In genomic region chr11:81446347-81446746, GRCm38 (mm10) we compare ENCODE assay signal across 27 mouse cellular contexts.
"Had no signal": no experiment of that assay in that cellular context is flagged by ENCODE, and none has a peak within 500 bp of the region (broad histone marks: within the 10 kb centered on the region; RNA-seq: fewer than 3 reads in every experiment).

No protein-coding gene starts in this region.

- H3K9ac ChIP-seq: heart, embryonic 13.5 days; heart, embryonic 15.5 days; hindbrain, embryonic 14.5 days; kidney, embryonic 15.5 days; limb, embryonic 12.5 days; liver, embryonic 13.5 days; liver, embryonic 15.5 days had no signal

- H3K4me1 ChIP-seq: liver, embryonic 13.5 days; liver, embryonic 15.5 days had no signal

- H3K9me3 ChIP-seq: heart, embryonic 13.5 days; heart, embryonic 15.5 days; kidney, embryonic 15.5 days; limb, embryonic 10.5 days; limb, embryonic 12.5 days; liver, embryonic 13.5 days; liver, embryonic 15.5 days had no signal

- H3K27me3 ChIP-seq: heart, embryonic 13.5 days; heart, embryonic 15.5 days; kidney, embryonic 15.5 days; liver, embryonic 13.5 days; liver, embryonic 15.5 days had no signal

- DNase-seq: gastrocnemius, postnatal 14 days; gastrocnemius, postnatal 36 days; heart, adult 11 months; heart, adult 2 months; heart, postnatal 14 days; heart, postnatal 36 days; kidney, adult 11 months; kidney, adult 2 months; kidney, adult 9 months; kidney, postnatal 10 days; kidney, postnatal 25 days; kidney, postnatal 4 days; liver; liver, embryonic 13.5 days had no signal

- H3K36me3 ChIP-seq: heart, embryonic 13.5 days; heart, embryonic 15.5 days; kidney, embryonic 15.5 days; limb, embryonic 10.5 days; limb, embryonic 12.5 days; liver, embryonic 13.5 days; liver, embryonic 15.5 days had no signal

- H3K4me3 ChIP-seq: heart, adult 2 months; heart, embryonic 13.5 days; heart, embryonic 15.5 days; kidney, embryonic 15.5 days; layer of hippocampus, adult 2 months; left cerebral cortex, adult 2 months; limb, embryonic 10.5 days; limb, embryonic 12.5 days; liver, embryonic 13.5 days; liver, embryonic 15.5 days had no signal

- H3K4me2 ChIP-seq: heart, embryonic 11.5 days; heart, embryonic 13.5 days; heart, embryonic 15.5 days; hindbrain, embryonic 14.5 days; kidney, embryonic 15.5 days; limb, embryonic 12.5 days; liver, embryonic 11.5 days; liver, embryonic 13.5 days; liver, embryonic 15.5 days had no signal

- H3K27ac ChIP-seq: heart, adult 2 months; heart, embryonic 13.5 days; heart, embryonic 15.5 days; hindbrain, embryonic 14.5 days; kidney, embryonic 15.5 days; layer of hippocampus, adult 2 months; left cerebral cortex, adult 2 months; limb, embryonic 12.5 days; liver, embryonic 13.5 days; liver, embryonic 15.5 days had no signal

- ATAC-seq: hindbrain, embryonic 16.5 days; intestine, embryonic 16.5 days had no signal
